10 mouse cellular contexts compared by ENCODE assay signal in the genomic region with DNA sequence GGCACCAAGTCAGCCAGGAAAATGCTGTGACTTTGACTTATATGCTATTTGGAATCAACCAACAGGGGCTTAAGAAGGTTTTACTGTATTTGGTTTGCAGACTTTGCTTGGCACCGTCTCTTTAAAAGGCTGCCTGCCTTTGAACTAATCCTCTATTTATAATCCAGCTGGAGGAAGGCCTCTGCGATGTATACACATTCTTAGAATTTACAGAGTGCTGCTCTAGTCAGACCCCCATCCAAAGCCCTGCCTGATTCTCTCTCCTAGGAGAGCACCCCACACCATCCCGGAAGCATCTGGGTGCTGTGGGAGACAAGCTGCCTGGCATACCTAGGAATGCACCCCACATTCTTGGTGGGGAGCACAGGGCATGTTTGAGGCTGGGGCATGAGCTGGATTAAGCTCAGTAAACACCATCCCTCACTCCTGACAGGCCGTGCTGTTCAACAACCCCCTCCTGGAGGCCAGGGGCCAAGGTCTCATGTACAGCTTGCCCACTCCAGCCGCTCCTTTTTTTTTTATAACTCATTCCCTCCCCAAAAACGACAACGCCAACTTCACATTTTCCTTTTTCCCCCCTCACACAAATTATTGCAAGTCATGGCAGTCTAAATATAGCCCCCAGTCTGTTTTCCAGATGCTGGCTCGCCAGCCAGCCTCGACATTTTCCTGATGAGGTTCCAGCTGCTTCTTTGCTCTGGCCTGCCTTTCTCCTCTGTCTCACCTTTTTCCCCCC.
DNase-seq lines count a peak whose midpoint lies in the region; ATAC-seq and TF ChIP-seq lines count a peak whose summit lies in the region.
"Had no signal": no experiment of that assay in that cellular context is flagged by ENCODE, and none has a peak within 500 bp of the region (broad histone marks: within the 10 kb centered on the region; RNA-seq: fewer than 3 reads in every experiment).

No protein-coding gene starts in this region.

- H3K9ac ChIP-seq in heart, embryonic 12.5 days: no peak overlapping the region; the same call in 1 of the 2 replicates
- no peak overlapping the region for H3K9ac ChIP-seq in embryonic facial prominence, embryonic 12.5 days
- H3K9ac ChIP-seq in hindbrain, embryonic 15.5 days: no peak overlapping the region
- H3K9ac ChIP-seq in liver, postnatal 0 days (replicated peaks): no peak overlapping the region

- H3K27me3 ChIP-seq in heart, embryonic 12.5 days (replicated peaks): no peaks in the 10 kb centered on the region
- no peaks in the 10 kb centered on the region for H3K27me3 ChIP-seq in embryonic facial prominence, embryonic 12.5 days
- no peaks in the 10 kb centered on the region for H3K27me3 ChIP-seq in hindbrain, embryonic 15.5 days
- H3K27me3 ChIP-seq in liver, postnatal 0 days (ENCODE audit: insufficient read depth, low read length): no peaks in the 10 kb centered on the region

- no peak for TF ChIP-seq EP300 in liver, postnatal 0 days (IDR thresholded peaks at IDR 0.05; ENCODE audit: low read depth)

- H3K9me3 ChIP-seq in heart, embryonic 12.5 days (replicated peaks): no peaks in the 10 kb centered on the region
- no peaks in the 10 kb centered on the region for H3K9me3 ChIP-seq in embryonic facial prominence, embryonic 12.5 days
- H3K9me3 ChIP-seq in hindbrain, embryonic 15.5 days: no peaks in the 10 kb centered on the region
- H3K9me3 ChIP-seq in liver, postnatal 0 days (ENCODE audit: low read length): no peaks in the 10 kb centered on the region

- no peak for DNase-seq in heart, adult 8-10 months (ENCODE audit: low spot score)
- DNase-seq in liver, postnatal 0 days: no peak
- DNase-seq in urinary bladder, adult 18-20 months (ENCODE audit: low spot score in 2 of 2): no peak
- no peak for DNase-seq in right cerebral cortex, adult 2 months (ENCODE audit: low spot score in 2 of 2)
- DNase-seq: kidney, adult 2 months; right cerebral cortex, postnatal 14 days had no signal

- no peak for TF ChIP-seq CTCF in liver, postnatal 0 days (IDR thresholded peaks at IDR 0.05; ENCODE audit: low read depth)

- no peak overlapping the region for H3K4me3 ChIP-seq in heart, embryonic 12.5 days
- no peak overlapping the region for H3K4me3 ChIP-seq in embryonic facial prominence, embryonic 12.5 days
- no peak overlapping the region for H3K4me3 ChIP-seq in hindbrain, embryonic 15.5 days
- no peak overlapping the region for H3K4me3 ChIP-seq in liver, postnatal 0 days (ENCODE audit: low read depth, low read length)

- H3K27ac ChIP-seq in heart, embryonic 12.5 days (ENCODE audit: poor library complexity, severe bottlenecking): peak overlapping the region; percentile 84
- H3K27ac ChIP-seq in embryonic facial prominence, embryonic 12.5 days: peak overlapping the region; percentile 76
- peak overlapping the region; percentile 26; the same call in 1 of the 2 replicates for H3K27ac ChIP-seq in hindbrain, embryonic 15.5 days (replicated peaks)
- H3K27ac ChIP-seq in liver, postnatal 0 days (ENCODE audit: low read depth): peak overlapping the region; percentile 49; the same call in 1 of the 2 replicates

- no peaks in the 10 kb centered on the region for H3K36me3 ChIP-seq in heart, embryonic 12.5 days
- no peaks in the 10 kb centered on the region for H3K36me3 ChIP-seq in embryonic facial prominence, embryonic 12.5 days
- no peaks in the 10 kb centered on the region for H3K36me3 ChIP-seq in hindbrain, embryonic 15.5 days
- H3K36me3 ChIP-seq in liver, postnatal 0 days (replicated peaks; ENCODE audit: insufficient read depth, low read length): no peaks in the 10 kb centered on the region

- ATAC-seq in heart, embryonic 12.5 days (ENCODE audit: insufficient number of reproducible peaks, low FRiP score): no peak
- no peak for ATAC-seq in embryonic facial prominence, embryonic 12.5 days (ENCODE audit: insufficient number of reproducible peaks, insufficient read depth, low FRiP score, low TSS enrichment)
- no peak for ATAC-seq in hindbrain, embryonic 15.5 days (ENCODE audit: low FRiP score, low read depth)
- no peak for ATAC-seq in liver, postnatal 0 days
- ATAC-seq in megakaryocyte progenitor cell, adult 5-6 weeks (replicated peaks; ENCODE audit: poor library complexity): no peak

- H3K4me2 ChIP-seq in heart, embryonic 12.5 days: no peak overlapping the region
- H3K4me2 ChIP-seq in embryonic facial prominence, embryonic 12.5 days (replicated peaks): no peak overlapping the region
- no peak overlapping the region for H3K4me2 ChIP-seq in hindbrain, embryonic 15.5 days
- H3K4me2 ChIP-seq in liver, postnatal 0 days (ENCODE audit: low read depth, low read length): no peak overlapping the region

- H3K4me1 ChIP-seq in heart, embryonic 12.5 days (replicated peaks): peaks cover 71% of the 10 kb centered on the region
- peaks cover 52% of the 10 kb centered on the region for H3K4me1 ChIP-seq in embryonic facial prominence, embryonic 12.5 days
- peaks cover 30% of the 10 kb centered on the region for H3K4me1 ChIP-seq in hindbrain, embryonic 15.5 days (replicated peaks)
- peaks cover 57% of the 10 kb centered on the region for H3K4me1 ChIP-seq in liver, postnatal 0 days (ENCODE audit: insufficient read depth)

- WGBS in heart, embryonic 12.5 days: 32% methylated on average over 9 of the region's 9 CpGs
- WGBS in embryonic facial prominence, embryonic 12.5 days: 34% methylated on average over 9 of the region's 9 CpGs
- 56% methylated on average over 9 of the region's 9 CpGs for WGBS in hindbrain, embryonic 15.5 days
- 35% methylated on average over 9 of the region's 9 CpGs for WGBS in liver, postnatal 0 days (ENCODE audit: insufficient replicate concordance)

Comparison
In these comparisons a context has a peak if more than half of its experiments do, and no peak if none do; other contexts are left out.
1. H3K27ac ChIP-seq: peak in every context shown above with its lines; median percentile 84 in heart, embryonic 12.5 days; 76 in embryonic facial prominence, embryonic 12.5 days; 49 in liver, postnatal 0 days; 26 in hindbrain, embryonic 15.5 days.